Mouse (Mus musculus) spleen, adult 2 months (tissue): ENCODE measurements around the gene St6galnac4.

Experiments used
- CTCF ChIP-seq: fragments of 200-500 bp; IDR thresholded peaks from 2 replicates; pipeline ENCODE4 v1.5.1; 2011; ENCODE audit warnings: mild to moderate bottlenecking, inconsistent platforms; ENCODE audit not compliant: insufficient read depth, insufficient read length, insufficient replicate concordance; ENCODE audit errors: extremely low read depth
- POLR2A ChIP-seq: fragments of 200-500 bp; IDR thresholded peaks from 2 replicates; pipeline ENCODE4 v1.6.1; 2011; ENCODE audit warnings: low read depth, low read length, inconsistent platforms

GRCm38 (mm10) chr2:32549171-32549570 lies 37.7 kb upstream of the St6galnac4 start:
- TF ChIP-seq POLR2A (no peak), CTCF (no peak)
